Mouse (Mus musculus) hindbrain, embryonic 14.5 days (tissue): Measurements from ENCODE around the gene Elavl3. TPM values are rescaled to one million over a fixed set of nuclear protein-coding genes. Genes with fewer than 3 reads are reported as not detected.

Experiments
- ATAC-seq: fragments of 200-750 bp; cut with Nextera tagmentation; 2 replicates; pipeline ENCODE4 v1.8.0; 2017; ENCODE audit warnings: moderate number of reproducible peaks, mild to moderate bottlenecking, moderate TSS enrichment, moderate library complexity; ENCODE audit not compliant: low FRiP score
- DNase-seq: peaks from one replicate; pipeline ENCODE4 v3.0.0-alpha.2; 2015; ENCODE audit warnings: low spot score
- H3K27ac ChIP-seq: fragments of 300-500 bp; sonication (generic); 2 replicates; pipeline ENCODE4 v1.5.1; 2014; ENCODE audit warnings: mild to moderate bottlenecking, moderate library complexity
- H3K27me3 ChIP-seq: fragments of 300-500 bp; sonication (generic); 2 replicates; pipeline ENCODE4 v1.6.1; 2014; ENCODE audit warnings: mild to moderate bottlenecking, low read length, mixed read lengths; ENCODE audit not compliant: control insufficient read depth, insufficient read depth
- H3K36me3 ChIP-seq: fragments of 300-500 bp; sonication (generic); replicated peaks from 2 replicates; pipeline ENCODE4 v1.6.1; 2014; ENCODE audit not compliant: control insufficient read depth, insufficient read depth
- H3K4me1 ChIP-seq: fragments of 300-500 bp; sonication (generic); replicated peaks from 2 replicates; pipeline ENCODE4 v1.6.1; 2014; ENCODE audit warnings: antibody characterized with exemption, low read length, mixed read lengths; ENCODE audit not compliant: control insufficient read depth, insufficient read depth
- H3K4me2 ChIP-seq: fragments of 300-500 bp; sonication (generic); replicated peaks from 2 replicates; pipeline ENCODE4 v1.6.1; 2014; ENCODE audit warnings: mild to moderate bottlenecking, moderate library complexity
- H3K4me3 ChIP-seq: fragments of 300-500 bp; sonication (generic); replicated peaks from 2 replicates; pipeline ENCODE4 v1.5.1; 2014; ENCODE audit warnings: mild to moderate bottlenecking, low read length
- H3K9ac ChIP-seq: fragments of 300-500 bp; sonication (generic); 2 replicates; pipeline ENCODE4 v1.6.1; 2014
- H3K9me3 ChIP-seq: fragments of 300-500 bp; sonication (generic); 2 replicates; pipeline ENCODE4 v1.6.1; 2016; ENCODE audit warnings: low read length; ENCODE audit not compliant: control insufficient read depth
- WGBS: fragments of 180-500 bp; shearing (Covaris S2); extraction: QIAGEN DNeasy Blood & Tissue Kit; methylation state at CpG from one replicate; pipeline ENCODE4 v1.1.7; 2014; 5-methylcytosine and 5-hydroxymethylcytosine counted together
- polyA plus RNA-seq: library from polyadenylated mRNA; unstranded; fragments of >200 nt; fragmentation: Nextera tagmentation; extraction: Ambion mirVana; gene quantifications from 2 replicates; pipeline ENCODE4 v1.2.1, GENCODE M21; 2014

Elavl3 gene
- polyA plus RNA-seq, 1 experiment from 2014 or later = 130 TPM

- Histone ChIP-seq H3K9ac (no peak overlapping the region), H3K4me2 (no peak overlapping the region), H3K4me3 (no peak overlapping the region), H3K9me3 (no peaks in the 10 kb centered on the region), H3K4me1 (peaks cover 8% of the 10 kb centered on the region), H3K27me3 (no peaks in the 10 kb centered on the region), H3K36me3 (peaks cover 75% of the 10 kb centered on the region), H3K27ac (no peak overlapping the region)
- WGBS = 95% methylated on average over 11 of the region's 11 CpGs
- DNase-seq (no peak), ATAC-seq (no peak)
Measured at GRCm38 (mm10) chr9:22065642-22066041, 13.8 kb upstream of the Elavl3 start.

DNA sequence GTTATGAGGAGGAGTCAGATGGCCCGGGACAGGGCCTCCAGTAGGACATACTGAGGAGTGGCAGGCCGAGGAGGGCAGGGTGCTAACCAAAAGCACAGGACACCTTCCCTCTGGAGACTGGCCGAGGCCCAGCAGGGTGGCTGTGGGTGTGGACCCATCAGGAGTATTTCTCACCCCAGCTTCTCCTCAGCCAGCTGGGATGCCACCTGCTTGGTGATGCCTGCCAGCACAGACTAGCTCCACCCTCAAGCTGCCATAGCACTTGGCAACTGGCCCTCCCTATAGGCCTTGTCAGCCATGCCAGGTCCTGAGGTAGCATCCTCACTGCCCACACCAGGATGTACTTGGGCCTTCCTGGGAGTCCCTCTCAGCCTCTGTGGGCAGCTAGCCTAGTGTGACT, 12.5 kb upstream of the Elavl3 start:
- Histone ChIP-seq H3K4me3 (no peak overlapping the region), H3K36me3 (peaks cover 83% of the 10 kb centered on the region), H3K9ac (no peak overlapping the region), H3K4me2 (no peak overlapping the region), H3K27ac (no peak overlapping the region), H3K27me3 (no peaks in the 10 kb centered on the region), H3K4me1 (no peaks in the 10 kb centered on the region), H3K9me3 (no peaks in the 10 kb centered on the region)
- ATAC-seq = no peak
- 97% methylated on average over 3 of the region's 3 CpGs for WGBS
- DNase-seq = no peak

DNA sequence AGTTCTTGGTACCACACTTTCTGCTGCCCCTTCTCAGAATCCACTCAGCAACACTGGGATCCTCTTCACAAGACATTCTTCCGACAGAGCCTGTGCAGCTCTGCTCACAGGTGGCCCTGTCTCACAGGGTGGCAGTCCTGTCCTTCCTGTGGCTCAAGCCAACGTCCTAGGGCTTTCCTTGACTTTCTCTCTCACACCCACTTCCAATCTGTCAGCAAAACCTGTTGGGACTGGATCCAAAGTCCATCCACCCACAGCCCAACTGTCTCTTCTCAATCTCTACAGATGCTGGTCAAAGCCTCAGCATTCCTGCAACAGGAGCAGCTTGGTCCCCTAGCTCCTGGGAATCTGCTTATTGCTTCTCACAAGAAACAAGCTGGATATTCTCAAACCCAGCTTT, 9.5 kb upstream of the Elavl3 start:
- peaks cover 89% of the 10 kb centered on the region for H3K36me3 ChIP-seq
- 86% methylated on average over 2 of the region's 2 CpGs for WGBS
- H3K9me3 ChIP-seq = no peaks in the 10 kb centered on the region
- H3K27ac ChIP-seq = no peak overlapping the region
- DNase-seq = no peak
- no peak overlapping the region for H3K4me2 ChIP-seq
- H3K4me3 ChIP-seq = no peak overlapping the region
- H3K4me1 ChIP-seq = no peaks in the 10 kb centered on the region
- no peak for ATAC-seq
- H3K27me3 ChIP-seq = no peaks in the 10 kb centered on the region
- H3K9ac ChIP-seq = no peak overlapping the region

DNA sequence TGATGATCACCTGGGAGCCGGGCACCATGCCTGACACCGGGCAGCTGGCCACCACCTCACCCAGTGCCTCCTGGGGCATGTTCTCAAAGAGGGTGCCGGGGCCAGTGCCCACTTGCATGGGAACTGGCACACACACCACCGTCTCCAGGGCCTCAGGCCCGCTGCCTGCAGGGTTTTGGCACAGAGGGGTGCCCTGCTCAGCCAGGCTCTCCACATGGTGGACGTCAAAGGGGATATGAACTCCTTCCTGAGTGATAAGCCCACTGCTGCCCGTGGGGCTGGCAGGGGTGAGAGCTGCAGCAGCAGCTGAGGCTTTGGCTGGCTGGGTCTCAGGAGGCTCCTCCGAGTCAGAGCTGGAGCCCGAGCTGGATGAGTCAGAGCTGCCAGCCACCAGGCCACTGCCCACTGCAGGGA, 6.2 kb upstream of the Elavl3 start:
- Histone ChIP-seq H3K9me3 (no peaks in the 10 kb centered on the region), H3K4me2 (no peak overlapping the region), H3K27ac (no peak overlapping the region), H3K4me1 (peaks cover 8% of the 10 kb centered on the region; the same call in 1 of the 2 replicates), H3K4me3 (no peak overlapping the region), H3K36me3 (peaks cover 60% of the 10 kb centered on the region), H3K9ac (no peak overlapping the region), H3K27me3 (no peaks in the 10 kb centered on the region)
- 79% methylated on average over 9 of the region's 9 CpGs for WGBS
- ATAC-seq = no peak
- DNase-seq = no peak

- no peak for DNase-seq
- Histone ChIP-seq H3K9me3 (no peaks in the 10 kb centered on the region), H3K4me3 (no peak overlapping the region), H3K4me1 (peaks cover 8% of the 10 kb centered on the region; the same call in 1 of the 2 replicates), H3K9ac (no peak overlapping the region), H3K27ac (no peak overlapping the region), H3K4me2 (no peak overlapping the region), H3K27me3 (no peaks in the 10 kb centered on the region), H3K36me3 (peaks cover 50% of the 10 kb centered on the region)
- no peak for ATAC-seq
- WGBS = 94% methylated on average over 9 of the region's 9 CpGs
Measured at GRCm38 (mm10) chr9:22057031-22057517, 5.3 kb upstream of the Elavl3 start.

DNA sequence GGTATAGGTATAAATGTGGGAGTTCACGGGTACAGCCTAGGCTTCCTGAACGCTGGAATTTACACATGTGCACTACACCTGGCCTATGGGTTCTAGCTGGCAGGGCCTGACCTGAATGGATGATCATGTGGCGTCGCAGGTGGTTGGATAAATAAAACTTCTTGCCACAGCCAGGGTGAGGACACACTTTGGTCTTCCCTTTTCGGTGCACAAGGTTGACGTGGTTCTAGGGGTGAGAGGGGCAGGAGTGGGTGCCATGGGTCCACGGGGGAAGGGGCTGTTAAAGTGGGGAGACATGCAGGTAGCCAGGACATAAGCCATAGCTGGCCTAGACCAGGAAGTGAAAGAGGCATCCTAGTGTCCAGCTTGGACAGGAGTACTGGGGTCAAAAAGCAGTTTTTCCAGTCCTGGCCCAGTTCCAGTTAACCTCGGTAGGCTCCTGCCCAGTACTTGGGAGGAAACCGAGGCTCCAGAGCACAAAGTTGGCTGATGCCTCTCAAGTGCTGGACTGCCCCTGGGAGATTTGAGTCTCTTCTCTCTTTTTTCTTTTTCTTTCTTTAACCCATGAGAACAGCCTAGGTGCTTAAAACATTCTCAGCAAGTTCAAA, 4.6 kb upstream of the Elavl3 start:
- Histone ChIP-seq H3K4me1 (peaks cover 8% of the 10 kb centered on the region; the same call in 1 of the 2 replicates), H3K27ac (no peak overlapping the region), H3K27me3 (no peaks in the 10 kb centered on the region), H3K4me2 (no peak overlapping the region), H3K9ac (no peak overlapping the region), H3K9me3 (no peaks in the 10 kb centered on the region), H3K36me3 (peaks cover 43% of the 10 kb centered on the region), H3K4me3 (no peak overlapping the region)
- WGBS = 76% methylated on average over 9 of the region's 9 CpGs
- no peak for DNase-seq
- ATAC-seq = no peak

GRCm38 (mm10) chr9:22055713-22056112, 3.9 kb upstream of the Elavl3 start:
- Histone ChIP-seq H3K4me2 (no peak overlapping the region), H3K27me3 (no peaks in the 10 kb centered on the region), H3K4me3 (no peak overlapping the region), H3K4me1 (peaks cover 8% of the 10 kb centered on the region; the same call in 1 of the 2 replicates), H3K9ac (no peak overlapping the region), H3K36me3 (peaks cover 37% of the 10 kb centered on the region), H3K9me3 (no peaks in the 10 kb centered on the region), H3K27ac (no peak overlapping the region)
- WGBS = 39% methylated on average over 29 of the region's 29 CpGs
- ATAC-seq (no peak), DNase-seq (no peak)

DNA sequence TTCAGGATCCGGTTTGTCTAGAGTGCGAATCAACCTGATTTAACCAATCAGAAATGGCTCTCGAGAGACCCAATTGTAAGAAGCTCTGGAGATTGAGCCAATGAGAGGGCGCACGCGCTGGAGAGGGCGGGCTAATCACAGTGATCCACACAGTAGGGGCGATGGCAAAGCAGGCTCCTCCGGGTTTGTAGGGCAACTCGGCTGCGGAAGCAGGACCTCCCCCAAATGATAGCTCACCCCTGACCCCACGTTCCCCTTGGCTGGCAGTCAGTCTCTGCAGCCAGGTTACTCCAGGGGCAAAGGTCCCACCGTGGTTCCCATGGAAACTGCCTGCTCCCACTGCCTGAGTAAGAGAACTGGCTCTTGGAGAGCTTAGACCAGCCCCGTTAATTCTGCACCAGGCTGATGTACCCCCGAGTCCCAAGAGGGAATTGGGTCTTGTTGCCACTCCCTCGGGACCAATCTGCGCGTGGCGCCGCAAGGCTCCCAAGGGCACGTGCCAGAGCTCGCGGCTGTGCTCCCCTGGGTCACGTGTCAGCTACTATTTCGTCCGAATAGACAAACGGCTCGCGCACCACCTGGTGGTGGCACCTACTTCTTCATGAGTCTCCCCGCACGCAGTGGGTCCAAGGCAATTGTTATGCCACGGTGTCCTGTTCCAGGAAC, 2.7 kb upstream of the Elavl3 start:
- Histone ChIP-seq H3K36me3 (peaks cover 29% of the 10 kb centered on the region), H3K4me2 (peak overlapping the region; percentile 50), H3K9ac (no peak overlapping the region), H3K4me1 (peaks cover 13% of the 10 kb centered on the region), H3K27me3 (no peaks in the 10 kb centered on the region), H3K4me3 (peak overlapping the region; percentile 18), H3K27ac (no peak overlapping the region), H3K9me3 (no peaks in the 10 kb centered on the region)
- WGBS = 2% methylated on average over 32 of the region's 32 CpGs
- peak; percentile 10; the same call in 1 of the 2 replicates for ATAC-seq
- peak; percentile 78 for DNase-seq

- no peak overlapping the region for H3K27ac ChIP-seq
- no peak for DNase-seq
Measured at GRCm38 (mm10) chr9:22053657-22054056, 1.8 kb upstream of the Elavl3 start.

More at GRCm38 (mm10) chr9:22053657-22054056, 1.8 kb upstream of the Elavl3 start:
- peaks cover 22% of the 10 kb centered on the region for H3K4me1 ChIP-seq
- no peaks in the 10 kb centered on the region for H3K27me3 ChIP-seq
- no peak overlapping the region for H3K4me3 ChIP-seq
- ATAC-seq = no peak
- WGBS = 41% methylated on average over 7 of the region's 7 CpGs
- H3K9me3 ChIP-seq = no peaks in the 10 kb centered on the region
- H3K4me2 ChIP-seq = no peak overlapping the region
- peaks cover 22% of the 10 kb centered on the region for H3K36me3 ChIP-seq
- H3K9ac ChIP-seq = no peak overlapping the region
